Mouse (Mus musculus): ENCODE measurements around the gene Blmh.

Gene Blmh

DNA sequence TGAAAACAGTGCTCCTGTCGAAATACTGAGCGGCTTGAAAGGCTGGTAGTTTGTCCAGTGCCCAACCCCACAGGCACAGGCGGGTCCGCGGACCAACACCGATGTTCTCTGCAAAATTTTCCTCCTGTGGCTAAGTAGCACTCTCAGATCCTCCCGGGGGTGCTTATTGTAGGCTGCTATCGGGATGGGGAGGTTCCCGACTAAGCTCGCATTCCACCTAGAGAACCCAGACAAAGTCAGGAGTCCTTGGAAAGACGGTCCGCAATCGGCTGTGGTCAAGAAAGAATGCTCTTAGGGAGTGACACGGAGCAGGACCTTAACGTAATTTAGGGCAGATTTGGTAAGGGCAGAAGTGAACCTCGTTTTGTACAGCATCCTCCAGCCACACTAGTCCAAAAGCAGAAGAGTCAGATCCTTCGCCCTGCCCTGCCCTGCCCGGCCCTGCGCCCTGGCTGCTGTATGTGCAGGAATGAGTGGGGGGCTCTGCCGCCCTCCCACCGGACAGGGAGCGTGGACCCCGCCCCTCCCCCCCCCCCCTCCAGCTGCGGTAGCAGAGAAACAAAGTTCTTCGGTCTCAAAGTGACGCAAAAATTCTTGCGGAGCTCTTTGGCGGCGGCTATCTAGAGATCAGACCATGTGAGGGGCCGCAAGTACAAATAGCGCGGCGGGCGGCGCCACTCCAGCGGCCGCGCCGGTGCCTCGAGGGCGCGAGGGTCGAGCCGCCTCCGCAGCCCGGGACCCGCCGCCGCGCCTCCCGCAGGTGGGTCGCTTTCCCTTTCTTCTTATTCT lies 73.5 kb downstream of the Blmh start, which contains the start of gene Slc6a4:
Gene Slc6a4 (plus strand): TSS at position 688 of the 789 bp plus-strand sequence.
- peak; percentile 50 for DNase-seq (ENCODE audit: low read depth, low spot score)

GRCm38 (mm10) chr11:76998705-76999226 lies 74.2 kb downstream of the Blmh start:
- DNase-seq (ENCODE audit: low read depth, low spot score) = no peak

DNA sequence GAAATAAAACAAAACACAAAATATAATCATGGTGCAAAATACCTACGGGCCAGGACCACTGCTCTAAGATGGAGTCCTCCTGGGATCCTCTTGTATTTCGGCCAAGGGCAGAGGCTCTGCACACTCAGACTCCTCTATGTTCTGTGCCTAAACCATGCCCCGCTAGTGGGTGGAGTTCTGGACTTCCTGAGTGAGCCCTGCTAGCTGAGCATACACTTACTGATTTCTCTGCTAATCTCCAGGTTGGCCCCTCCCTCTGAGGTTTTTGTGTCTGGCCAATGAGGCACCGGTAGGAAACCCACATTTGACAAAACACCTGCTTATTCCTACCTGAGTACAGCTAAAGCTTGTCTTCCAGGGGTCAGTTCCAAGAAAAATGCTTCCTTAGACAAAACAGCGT lies 76.1 kb downstream of the Blmh start:
- no peak for DNase-seq (ENCODE audit: low read depth, low spot score)

- no peak for DNase-seq (ENCODE audit: low read depth, low spot score)
Measured at GRCm38 (mm10) chr11:77002361-77002760, 77.8 kb downstream of the Blmh start.

- DNase-seq (ENCODE audit: low read depth, low spot score) = no peak
Measured at GRCm38 (mm10) chr11:77005881-77006280, 81.3 kb downstream of the Blmh start.

DNA sequence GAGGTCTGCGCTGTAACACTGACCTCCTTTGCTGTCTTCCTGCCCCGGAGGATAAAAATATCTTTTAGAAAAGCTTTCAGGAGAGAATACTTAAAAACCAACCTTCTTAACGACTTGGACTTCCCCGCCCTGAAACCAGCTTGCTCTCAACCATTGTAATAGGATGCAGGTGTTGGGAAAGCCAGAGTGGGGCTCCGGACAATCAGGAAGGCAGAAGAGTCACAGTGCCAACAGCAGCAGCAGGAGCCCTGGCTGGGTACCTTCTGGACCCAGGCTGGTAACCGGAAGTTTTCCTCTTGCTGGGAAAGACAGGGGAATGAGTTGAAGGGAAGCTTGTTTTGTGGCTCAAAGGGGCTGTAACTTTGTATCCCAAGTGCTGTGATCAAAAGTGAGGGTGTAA lies 82.0 kb downstream of the Blmh start:
- no peak for DNase-seq (ENCODE audit: low read depth, low spot score)

DNA sequence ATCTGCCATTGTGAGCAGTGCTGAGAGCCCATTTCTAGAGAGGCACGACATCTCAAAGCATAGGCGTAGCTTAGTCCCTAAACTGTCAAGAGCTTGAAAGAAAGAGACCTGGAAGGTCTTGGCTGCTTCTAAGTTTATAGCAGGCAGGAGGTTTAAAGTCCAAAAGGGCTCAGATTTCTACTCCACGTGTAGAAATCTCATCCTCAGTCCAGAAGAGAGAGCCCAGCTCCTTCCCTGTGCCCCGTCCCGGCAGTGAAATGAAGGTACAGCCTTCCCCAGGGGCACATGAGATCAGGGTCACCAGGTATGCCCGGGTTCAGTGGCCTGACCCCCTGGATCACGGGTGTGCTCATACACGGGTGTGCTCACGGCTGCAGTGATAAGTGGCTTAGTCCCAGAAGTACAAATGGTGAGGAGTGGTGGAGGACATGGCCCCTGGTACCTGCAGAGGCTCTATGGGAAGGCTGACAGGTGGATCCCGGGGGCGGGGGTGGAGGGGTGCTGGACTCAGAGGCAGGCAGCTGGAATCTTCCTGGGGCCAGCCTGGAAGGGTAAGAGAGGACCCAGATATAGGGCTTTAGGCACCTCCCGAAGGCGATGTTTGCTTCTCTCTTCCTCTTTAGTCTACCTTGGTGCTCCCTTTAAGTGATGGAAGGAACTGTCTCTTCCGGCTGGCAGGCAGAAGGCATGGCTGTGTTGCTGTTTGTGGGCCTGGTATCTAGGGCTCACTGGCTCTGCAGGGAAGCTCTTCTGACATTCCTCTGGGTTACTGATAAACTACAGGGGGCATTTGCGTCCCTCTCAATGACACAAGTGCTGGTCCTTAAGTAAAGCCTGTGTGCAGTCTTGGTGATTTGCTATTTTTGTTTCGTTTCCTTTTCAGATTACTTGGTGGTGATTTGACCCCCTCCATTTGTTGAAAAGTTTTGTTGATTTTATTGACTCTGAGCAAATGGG lies 84.7 kb downstream of the Blmh start:
- no peak for DNase-seq (ENCODE audit: low read depth, low spot score)

DNA sequence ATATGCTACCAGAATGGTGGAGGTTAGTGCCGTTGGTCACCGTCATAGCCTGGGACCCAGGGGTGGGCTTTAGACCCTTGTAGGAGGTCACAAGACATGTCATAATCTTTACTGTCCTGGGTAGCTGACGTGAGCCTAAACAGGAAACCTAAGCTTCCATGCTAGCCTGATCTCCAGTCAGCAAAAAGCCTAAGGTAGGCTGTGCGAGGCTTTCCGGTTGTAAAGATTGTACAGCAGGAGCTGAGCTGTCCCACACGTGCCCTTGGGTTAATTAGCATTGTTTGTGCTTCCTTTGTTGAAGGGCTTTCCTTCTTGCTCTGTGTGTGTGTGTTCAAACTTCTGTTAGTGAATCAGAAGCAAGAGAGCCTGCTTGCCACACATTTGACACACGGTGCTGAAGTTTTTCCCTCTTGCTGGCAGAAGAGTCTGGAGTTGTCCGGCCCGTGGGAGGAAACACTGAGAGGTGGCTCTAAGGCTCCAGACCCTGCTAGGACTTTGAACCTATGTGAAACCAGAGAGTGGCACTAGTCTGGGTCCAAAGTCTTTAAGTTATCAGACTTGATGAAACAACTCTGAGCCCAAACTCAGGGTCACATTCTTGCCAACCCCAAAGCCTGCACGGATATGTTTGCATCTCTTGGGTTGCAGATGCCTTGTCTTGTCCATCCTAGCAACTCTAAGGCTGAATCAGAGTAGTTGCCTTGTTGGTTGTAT lies 86.3 kb downstream of the Blmh start:
- DNase-seq (ENCODE audit: low read depth, low spot score) = no peak

- DNase-seq (ENCODE audit: low read depth, low spot score) = peak; percentile 8
Measured at GRCm38 (mm10) chr11:77018046-77018445, 93.4 kb downstream of the Blmh start.

GRCm38 (mm10) chr11:77019539-77019938 lies 94.9 kb downstream of the Blmh start:
- DNase-seq (ENCODE audit: low read depth, low spot score) = no peak

DNA sequence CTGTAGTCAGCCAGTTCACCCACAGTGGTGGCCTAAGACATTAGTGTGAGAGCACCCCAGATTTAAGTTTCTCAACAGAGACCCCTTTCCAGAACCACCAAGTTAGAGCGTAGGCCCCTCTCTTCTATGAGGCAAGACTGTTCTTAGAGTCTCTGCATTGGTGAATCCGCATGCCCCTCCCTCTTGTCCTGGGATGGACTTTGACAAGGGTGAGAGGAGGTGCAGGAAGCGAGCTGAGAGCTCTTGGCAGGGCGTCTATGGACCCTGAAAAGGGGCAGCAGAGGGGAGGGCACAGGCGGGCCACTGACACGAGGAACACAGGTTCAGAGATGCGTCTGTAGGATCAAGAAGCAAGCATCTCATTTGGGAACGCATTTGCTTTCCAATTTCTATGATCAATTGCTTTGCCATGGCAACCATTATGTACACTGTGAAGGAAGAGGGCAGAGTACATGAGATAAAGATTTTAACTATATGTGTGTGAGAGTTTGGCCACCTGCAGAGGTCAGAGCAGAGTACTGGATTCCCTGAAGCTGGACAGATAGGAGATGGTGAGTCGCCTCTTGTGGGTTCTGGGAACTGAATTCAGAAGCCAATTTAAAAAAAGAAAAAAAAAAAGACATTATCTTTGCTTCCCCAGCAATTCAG lies 97.3 kb downstream of the Blmh start:
- no peak for DNase-seq (ENCODE audit: low read depth, low spot score)

DNA sequence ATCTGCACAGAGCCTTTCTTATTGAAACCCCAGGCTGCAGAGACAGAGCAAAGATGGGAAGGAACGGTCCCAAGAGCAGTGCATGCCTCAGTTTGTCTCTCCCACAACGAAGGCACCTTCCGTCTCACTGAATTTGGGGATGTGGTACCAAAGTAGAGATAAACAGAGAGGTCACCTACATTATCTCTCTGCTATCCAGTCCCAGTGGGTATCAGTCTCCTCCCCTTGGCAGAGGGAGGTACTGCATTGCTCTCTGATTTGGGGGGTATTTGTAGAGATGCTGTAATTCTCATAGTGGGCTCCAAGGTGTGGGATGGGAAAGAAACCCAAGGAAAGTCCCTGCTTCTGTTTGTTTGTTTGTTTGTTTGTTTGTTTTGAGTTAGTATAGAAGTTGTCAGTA lies 102.0 kb downstream of the Blmh start:
- peak; percentile 18 for DNase-seq (ENCODE audit: low read depth, low spot score)

DNA sequence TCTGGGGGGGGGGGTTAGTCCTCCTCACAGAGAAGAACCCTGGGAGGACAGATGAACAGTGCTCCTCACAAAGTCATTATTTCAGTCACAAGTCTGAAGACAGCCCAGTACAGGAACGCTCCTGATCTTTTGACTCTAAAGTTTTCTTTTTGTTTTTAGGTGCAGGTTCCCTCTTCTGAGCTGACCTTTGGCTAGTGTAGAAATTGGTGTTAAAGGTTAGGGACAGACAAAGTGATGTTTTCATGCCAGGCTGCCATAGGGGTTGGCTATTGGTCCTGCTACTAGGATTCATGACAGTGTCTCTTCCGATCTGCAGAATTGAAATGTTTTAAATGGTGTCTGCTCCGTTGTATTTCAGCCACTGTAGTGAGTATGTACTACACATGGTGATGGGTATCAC lies 103.5 kb downstream of the Blmh start:
- no peak for DNase-seq (ENCODE audit: low read depth, low spot score)

- DNase-seq (ENCODE audit: low read depth, low spot score) = no peak
Measured at GRCm38 (mm10) chr11:77031151-77031934, 106.7 kb downstream of the Blmh start.
